Mouse (Mus musculus) embryonic stem cell, embryonic (primary cell): Measurements from ENCODE around the gene Prm3.

Experiments
- CTCF ChIA-PET, 4 experiments: fragments of 300-600 bp in 2 of 4; fragments of 350-600 bp in 2 of 4; sonication (Branson Sonifier 250); formaldehyde crosslinking; loops; one replicate each; lab custom pipeline; 2022; ENCODE audit warnings: inconsistent platforms in 2 of 4; lab: Charles Lee
- POLR2A ChIA-PET, 4 experiments: fragments of 300-600 bp in 2 of 4; fragments of 350-600 bp in 2 of 4; sonication (Branson Sonifier 250); formaldehyde crosslinking; loops; one replicate each; lab custom pipeline; 2022; ENCODE audit warnings: antibody characterized with exemption in 4 of 4, inconsistent platforms in 1 of 4; lab: Charles Lee

Gene Prm3

GRCm38 (mm10) chr16:10813726-10814125, 23.0 kb upstream of the Prm3 start:
- CTCF ChIA-PET = no interaction called here
- POLR2A ChIA-PET = interaction anchor here in 1 of 4 experiments (0.9 kb wide), 1 partner anchor 25 kb away, joined by 3 read pairs; no protein-coding TSS in a partner anchor

- ChIA-PET CTCF (no interaction called here), POLR2A (interaction anchor here in 2 of 4 experiments (0.6 to 1.3 kb wide), 3 partner anchors 16 to 88 kb away, joined by 3 to 6 read pairs (median 3); no protein-coding TSS in a partner anchor)
Measured at GRCm38 (mm10) chr16:10812865-10813371, 22.2 kb upstream of the Prm3 start, which contains the start of gene Gm11172. TSS of gene Gm11172 (plus strand) at chr16:10812915.

DNA sequence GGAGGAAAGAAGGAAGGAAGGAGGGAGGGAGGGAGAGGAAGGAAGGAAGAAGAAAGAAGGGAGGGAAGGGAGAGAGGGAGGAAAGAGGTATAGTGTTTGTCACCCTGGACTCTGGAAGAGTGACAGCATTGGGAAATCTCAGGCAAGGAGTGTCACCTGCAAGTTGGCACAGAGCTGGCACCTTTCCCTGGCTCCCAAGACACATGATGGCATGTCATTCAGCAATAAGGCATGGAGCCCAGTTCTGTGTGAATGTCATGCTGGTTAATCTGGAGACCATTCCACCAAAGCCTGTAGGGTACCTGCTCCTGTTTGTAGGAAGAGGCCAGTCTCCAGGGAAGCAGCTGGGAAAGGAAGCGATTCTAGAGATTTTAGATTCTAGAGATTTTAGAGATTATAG, 19.7 kb upstream of the Prm3 start:
- POLR2A ChIA-PET = interaction anchor here in 1 of 4 experiments (0.7 kb wide), 1 partner anchor 22 kb away, joined by 3 read pairs; the partner anchor contains the start of gene Tnp2
- CTCF ChIA-PET = interaction anchor here in 1 of 4 experiments (1.1 kb wide), 1 partner anchor 170 kb away, joined by 3 read pairs; no protein-coding TSS in a partner anchor

- ChIA-PET POLR2A (interaction anchor here in 2 of 4 experiments (1.1 to 1.2 kb wide), 2 partner anchors 12 to 13 kb away, joined by 3 read pairs; no protein-coding TSS in a partner anchor), CTCF (interaction anchor here in 1 of 4 experiments (2.6 kb wide), 1 partner anchor 19 kb away, joined by 6 read pairs; no protein-coding TSS in a partner anchor)
Measured at GRCm38 (mm10) chr16:10805789-10806527, 15.2 kb upstream of the Prm3 start, which contains the start of gene Prm1. TSS of gene Prm1 (minus strand) at chr16:10805839.

- POLR2A ChIA-PET = interaction anchor here in 1 of 4 experiments (1.0 to 1.5 kb wide), 2 partner anchors 12 to 17 kb away, joined by 3 read pairs; partner anchors contain the start of gene Socs1
- CTCF ChIA-PET = interaction anchor here in 2 of 4 experiments (0.6 to 1.7 kb wide), 2 partner anchors 16 to 44 kb away, joined by 3 to 5 read pairs; no protein-coding TSS in a partner anchor
Measured at GRCm38 (mm10) chr16:10802420-10802819, 11.7 kb upstream of the Prm3 start.

DNA sequence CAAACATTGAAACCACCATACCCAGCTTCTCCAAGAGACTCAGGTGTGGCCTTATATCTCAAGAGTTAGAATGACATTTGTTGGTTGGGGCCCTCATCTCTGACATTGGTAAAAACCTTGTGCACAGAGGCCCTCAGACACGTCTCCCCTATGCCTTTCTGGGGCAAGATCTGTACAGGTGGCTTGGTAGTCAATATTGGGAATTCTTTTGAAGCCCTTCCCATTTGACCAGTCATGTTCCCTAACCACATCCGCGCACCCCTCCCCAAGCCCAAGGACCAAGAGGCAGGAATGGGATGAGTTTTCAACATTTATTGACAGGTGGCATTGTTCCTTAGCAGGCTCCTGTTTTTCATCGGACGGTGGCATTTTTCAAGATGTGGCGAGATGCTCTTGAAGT, 5.3 kb upstream of the Prm3 start, which contains the start of gene Prm2:
Prm2 (minus strand) TSS at position 101 of the 400 bp plus-strand sequence.
- POLR2A ChIA-PET = interaction anchor here in 1 of 4 experiments (1.4 kb wide), 1 partner anchor 9 kb away, joined by 3 read pairs; no protein-coding TSS in a partner anchor
- CTCF ChIA-PET = interaction anchor here in 2 of 4 experiments (0.6 to 0.9 kb wide), 2 partner anchors 9 to 50 kb away, joined by 5 to 6 read pairs; no protein-coding TSS in a partner anchor

- CTCF ChIA-PET = interaction anchor here in 2 of 4 experiments (1.0 to 4.9 kb wide), 6 partner anchors 22 to 223 kb away, joined by 3 to 31 read pairs (median 4); no protein-coding TSS in a partner anchor
Measured at GRCm38 (mm10) chr16:10788866-10789265, 1.8 kb downstream of the Prm3 start.

DNA sequence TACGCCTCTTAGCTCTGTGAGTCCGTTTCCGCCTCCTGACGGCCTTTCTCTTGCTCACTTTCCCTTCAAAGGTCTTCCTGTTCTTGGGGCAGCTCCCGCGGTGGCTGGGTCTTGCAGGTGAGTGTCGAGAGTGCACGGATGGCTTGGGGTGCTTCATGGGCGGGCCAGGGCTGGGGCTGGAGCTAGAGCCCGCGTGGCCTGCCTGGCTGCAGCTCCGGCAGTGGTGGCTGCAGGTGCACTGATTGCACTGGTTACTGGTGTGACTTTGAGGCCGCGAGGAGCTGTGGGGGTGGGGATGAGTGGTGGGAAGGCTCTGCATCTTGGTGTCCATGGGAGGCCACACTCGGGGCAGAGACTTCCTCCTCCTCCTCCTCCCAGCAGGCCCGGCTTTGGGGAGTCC, 2.4 kb downstream of the Prm3 start, which contains the start of gene Tnp2:
Tnp2 (minus strand) TSS at position 390 of the 400 bp plus-strand sequence.
- ChIA-PET CTCF (interaction anchor here (0.6 to 4.9 kb wide), 18 partner anchors 21 to 222 kb away, joined by 3 to 31 read pairs (median 3); no protein-coding TSS in a partner anchor), POLR2A (interaction anchor here (0.7 to 2.7 kb wide), 10 partner anchors 10 to 217 kb away, joined by 3 to 6 read pairs (median 3); partner anchors contain the start of gene Rmi2 (in 1 of the 4))

More at GRCm38 (mm10) chr16:10788866-10789265, 1.8 kb downstream of the Prm3 start:
- POLR2A ChIA-PET = interaction anchor here in 3 of 4 experiments (0.7 to 2.7 kb wide), 6 partner anchors 22 to 217 kb away, joined by 3 to 6 read pairs (median 3); partner anchors contain the start of gene Rmi2 (in 1 of the 3)

- ChIA-PET CTCF (interaction anchor here (0.6 to 4.9 kb wide), 17 partner anchors 20 to 219 kb away, joined by 3 to 31 read pairs (median 3); no protein-coding TSS in a partner anchor), POLR2A (interaction anchor here (0.7 to 2.7 kb wide), 6 partner anchors 10 to 139 kb away, joined by 3 to 6 read pairs (median 3); partner anchors contain the start of gene Rmi2 (in 1 of the 4))
Measured at GRCm38 (mm10) chr16:10787548-10788058, 3.1 kb downstream of the Prm3 start.

GRCm38 (mm10) chr16:10786782-10787547, 3.7 kb downstream of the Prm3 start:
- ChIA-PET CTCF (interaction anchor here (0.5 to 4.9 kb wide), 47 partner anchors 9 to 285 kb away, joined by 3 to 31 read pairs (median 4); partner anchors contain the start of genes Prm1 (in 1 of the 4), Prm2 (in 1 of the 4) and Rmi2 (in 1 of the 4)), POLR2A (interaction anchor here (0.7 to 3.2 kb wide), 34 partner anchors 7 to 594 kb away, joined by 3 to 13 read pairs (median 4); partner anchors contain the start of genes Rmi2 (in 3 of the 4), Atf7ip2 (in 1 of the 4), Ciita (in 1 of the 4) and Dexi (in 1 of the 4))

GRCm38 (mm10) chr16:10786288-10786687, 4.4 kb downstream of the Prm3 start:
- CTCF ChIA-PET = interaction anchor here (0.5 to 4.9 kb wide), 55 partner anchors 9 to 1057 kb away, joined by 3 to 31 read pairs (median 4); partner anchors contain the start of genes Prm1 (in 1 of the 4), Prm2 (in 1 of the 4) and Rmi2 (in 1 of the 4)
- POLR2A ChIA-PET = interaction anchor here in 3 of 4 experiments (0.7 to 3.2 kb wide), 36 partner anchors 8 to 593 kb away, joined by 3 to 13 read pairs (median 4); partner anchors contain the start of genes Rmi2 (in 2 of the 3), Atf7ip2 (in 1 of the 3), Ciita (in 1 of the 3) and Dexi (in 1 of the 3)

DNA sequence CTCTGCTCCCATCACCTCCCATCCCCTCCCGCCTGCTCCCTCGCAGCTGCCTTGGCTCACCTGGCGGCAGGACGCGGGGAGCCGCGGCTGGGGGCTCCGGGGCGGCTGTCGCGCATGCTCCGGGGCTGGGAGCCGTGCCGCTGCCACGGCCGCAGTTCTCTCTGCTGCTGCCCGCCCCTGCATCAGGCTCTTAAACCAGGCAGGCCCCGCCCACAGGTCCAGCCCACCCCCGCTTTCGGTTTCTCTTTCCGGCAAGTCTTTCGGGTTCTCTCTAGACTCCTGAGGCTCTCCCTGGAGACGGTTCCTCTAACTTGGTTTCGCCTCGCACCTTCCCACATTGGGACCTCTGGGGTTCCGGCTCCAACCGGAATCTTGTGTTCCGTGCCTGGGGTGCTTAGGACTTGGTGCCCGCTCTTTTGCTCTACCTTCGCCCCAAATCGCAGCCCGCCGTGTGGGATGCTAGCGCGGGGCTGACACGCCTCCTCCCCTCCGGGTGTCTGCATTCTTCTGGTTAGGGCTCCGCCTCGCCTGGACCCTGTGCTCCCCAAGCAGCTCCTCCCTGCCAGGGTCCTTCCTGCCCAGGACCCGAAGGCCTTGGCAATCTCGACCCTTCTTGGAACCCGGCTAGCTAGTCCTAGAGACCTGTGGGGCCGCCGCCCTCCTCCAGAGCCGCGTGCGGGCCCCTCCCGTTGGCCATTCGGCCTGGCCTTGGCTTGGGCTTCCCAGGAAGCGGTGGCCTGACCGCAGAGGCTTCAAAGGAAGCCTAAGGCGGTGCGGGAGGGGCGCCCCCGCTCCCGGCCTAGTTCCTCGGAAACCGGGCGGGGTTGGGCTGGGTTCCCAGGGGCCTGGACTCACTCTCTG, 5.1 kb downstream of the Prm3 start, which contains the start of gene Socs1:
Socs1 (minus strand) TSS at position 166 of the 861 bp plus-strand sequence.
- ChIA-PET CTCF (interaction anchor here (0.5 to 4.9 kb wide), 57 partner anchors 8 to 1058 kb away, joined by 3 to 31 read pairs (median 4); partner anchors contain the start of genes Dexi (in 1 of the 4), Prm1 (in 1 of the 4) and Rmi2 (in 1 of the 4)), POLR2A (interaction anchor here in 3 of 4 experiments (0.7 to 3.2 kb wide), 41 partner anchors 8 to 593 kb away, joined by 3 to 13 read pairs (median 4); partner anchors contain the start of genes Rmi2 (in 2 of the 3), Atf7ip2 (in 1 of the 3), Ciita (in 1 of the 3) and Dexi (in 1 of the 3))

- POLR2A ChIA-PET = interaction anchor here in 3 of 4 experiments (0.7 to 3.2 kb wide), 16 partner anchors 9 to 373 kb away, joined by 3 to 12 read pairs (median 4); partner anchors contain the start of genes Ciita (in 1 of the 3), Dexi (in 1 of the 3), Nubp1 (in 1 of the 3) and Rmi2 (in 1 of the 3)
- CTCF ChIA-PET = interaction anchor here (0.5 to 4.9 kb wide), 16 partner anchors 10 to 330 kb away, joined by 3 to 31 read pairs (median 4); partner anchors contain the start of gene Dexi (in 1 of the 4)
Measured at GRCm38 (mm10) chr16:10784793-10785370, 5.8 kb downstream of the Prm3 start.
